Mouse (Mus musculus) neutrophil, adult 5-6 weeks (primary cell): ENCODE measurements around the gene Entpd1. TPM values are rescaled to one million over a fixed set of nuclear protein-coding genes. Genes with fewer than 3 reads are reported as not detected.

Source experiments
- ATAC-seq: fragments of 151-379, 151-347 bp; 2 replicates; pipeline ENCODE4 v1.8.0; 2017; ENCODE audit warnings: mild to moderate bottlenecking, moderate TSS enrichment; ENCODE audit not compliant: insufficient number of reproducible peaks, poor library complexity, low FRiP score, severe bottlenecking; ENCODE audit errors: extremely low read depth
- total RNA-seq: library from RNA; stranded (forward); fragments of 200-1000 nt; gene quantifications from 2 replicates; pipeline ENCODE4 v1.2.3, GENCODE M21; 2017

Gene Entpd1
- total RNA-seq, 1 experiment from 2014 or later = 274 TPM

DNA sequence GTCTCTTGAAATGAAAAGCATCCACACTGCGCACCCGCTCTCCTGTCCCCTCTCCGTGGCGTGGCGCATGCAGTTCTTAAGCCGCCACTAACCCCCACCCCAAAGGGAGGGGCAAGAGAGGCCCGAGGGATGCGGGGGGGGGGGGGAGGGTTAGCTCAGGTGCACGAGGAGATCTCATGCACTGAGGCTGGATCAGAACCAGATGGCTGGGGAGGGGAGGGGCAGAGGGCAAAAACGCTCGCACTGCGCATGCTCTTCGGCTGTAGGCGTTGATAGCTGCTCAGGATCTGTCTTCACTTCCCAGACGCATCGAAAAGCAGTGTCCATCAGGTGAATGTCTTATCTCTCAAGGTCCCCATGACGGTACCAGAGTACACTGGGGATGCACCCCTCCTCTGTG lies 136.4 kb downstream of the Entpd1 start, which contains the start of gene Cc2d2b:
Gene Cc2d2b, plus strand, starts transcription at position 195 of the 400 bp plus-strand sequence.
- no peak for ATAC-seq

DNA sequence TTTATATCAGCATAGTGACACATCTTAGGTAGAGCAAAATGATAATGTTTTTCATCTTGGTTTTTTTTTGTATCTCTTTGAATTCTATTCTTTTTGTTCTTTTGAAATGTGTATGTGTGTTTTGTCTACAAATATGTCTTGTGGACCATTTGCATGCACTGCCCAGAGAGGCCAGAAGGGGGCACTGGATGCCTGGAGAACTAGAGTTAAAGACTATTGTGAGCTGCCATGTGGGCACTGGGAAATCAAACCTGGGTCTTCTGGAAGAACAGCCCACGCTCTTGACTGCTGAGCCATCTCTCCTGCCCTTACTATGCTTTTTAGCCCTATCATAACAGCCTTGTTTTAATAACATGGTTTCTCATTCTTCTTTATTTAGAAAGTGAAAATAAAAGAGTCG lies 142.1 kb downstream of the Entpd1 start:
- ATAC-seq = peak; percentile 83

DNA sequence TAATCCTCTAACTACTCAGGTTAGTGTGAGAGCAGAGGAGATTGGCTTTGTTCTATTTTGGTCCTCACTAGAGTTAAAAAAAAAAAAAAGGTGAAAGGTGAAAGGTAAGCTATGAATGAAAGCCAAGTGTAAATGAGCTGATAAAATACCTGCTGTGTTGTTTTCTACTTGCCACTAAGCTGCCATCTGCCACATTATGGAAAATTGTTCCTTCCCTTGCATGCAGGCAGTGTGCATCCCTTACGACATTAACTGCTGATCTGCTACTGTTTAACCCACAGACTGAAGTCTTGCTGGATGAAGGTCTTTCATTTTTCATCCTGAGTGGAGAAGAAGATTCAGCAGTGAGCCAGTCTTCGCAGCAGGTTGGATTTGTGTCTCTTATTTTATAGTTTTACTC lies 147.9 kb downstream of the Entpd1 start:
- ATAC-seq = no peak

DNA sequence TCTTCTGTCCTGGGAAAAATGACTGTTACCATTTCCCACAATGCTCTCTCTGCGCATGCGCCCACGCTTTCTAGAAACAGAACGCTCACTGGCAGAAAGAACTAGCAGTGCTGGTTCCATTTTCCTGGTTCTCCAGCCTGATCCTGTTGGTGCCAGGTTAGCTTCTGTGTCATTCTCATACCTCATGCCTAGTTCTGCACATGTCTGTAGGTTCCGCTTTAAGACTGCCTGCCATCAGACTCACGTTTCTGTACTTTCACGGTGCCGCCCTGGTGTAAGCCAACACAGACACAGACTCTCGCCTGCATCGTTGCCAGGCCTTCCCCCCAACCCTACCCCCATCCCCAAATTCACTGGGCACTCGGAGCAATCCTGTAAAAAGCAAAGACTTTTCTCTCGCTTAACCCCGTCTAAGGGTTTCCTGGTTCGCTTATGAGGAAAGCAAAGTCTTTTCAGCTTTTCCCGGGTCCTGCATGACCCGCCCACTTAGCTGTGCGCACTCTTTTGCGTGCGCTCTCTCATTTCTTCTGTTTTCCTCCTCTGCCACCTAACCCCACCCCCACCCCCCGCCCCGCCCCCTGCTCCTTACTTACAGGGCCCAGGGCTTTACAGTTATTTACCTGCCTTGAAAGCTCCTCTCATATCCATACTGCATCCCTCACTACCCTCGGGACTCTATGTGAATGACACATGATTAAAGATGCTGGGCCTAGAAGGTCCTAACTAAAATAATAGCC lies 150.0 kb downstream of the Entpd1 start:
- no peak for ATAC-seq

DNA sequence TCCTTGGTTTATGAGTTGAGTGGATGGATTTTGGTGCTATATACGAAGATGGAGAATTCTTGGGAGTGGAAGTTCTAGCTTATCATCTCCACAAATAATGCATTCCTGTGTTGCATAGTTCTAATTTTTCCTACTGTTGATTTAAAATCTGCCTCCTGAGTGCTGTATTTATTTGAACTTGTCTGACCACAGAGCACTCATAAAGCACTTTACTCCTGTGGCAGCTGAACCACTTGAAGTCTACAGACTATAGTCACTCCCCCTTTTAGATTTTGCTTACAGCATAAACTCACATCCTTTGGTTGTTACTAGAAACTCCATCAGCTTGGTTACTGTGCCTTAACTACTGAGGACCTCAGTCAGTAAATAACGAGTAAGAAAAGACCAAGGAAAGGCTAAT lies 155.0 kb downstream of the Entpd1 start:
- no peak for ATAC-seq

DNA sequence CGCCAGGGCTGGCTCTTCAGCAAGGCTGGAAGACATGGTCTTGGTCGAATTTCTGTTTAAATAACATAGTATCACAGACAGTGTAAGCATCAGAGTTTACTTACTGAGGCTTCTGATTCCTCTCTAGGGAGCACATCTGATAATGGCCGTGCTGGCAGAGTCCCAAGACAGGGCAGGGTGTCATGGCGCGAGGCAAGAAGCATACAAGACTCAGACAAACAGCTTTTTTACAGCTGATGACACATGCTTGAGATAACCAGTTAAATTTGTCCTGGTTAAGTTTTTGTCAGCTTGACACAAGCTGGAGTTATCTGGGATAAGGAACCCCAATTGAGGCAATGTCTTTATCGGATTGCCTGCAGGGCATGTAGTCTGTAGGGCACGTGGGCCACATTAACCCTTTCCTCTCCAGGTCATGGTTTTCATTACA lies 157.2 kb downstream of the Entpd1 start:
- no peak for ATAC-seq

DNA sequence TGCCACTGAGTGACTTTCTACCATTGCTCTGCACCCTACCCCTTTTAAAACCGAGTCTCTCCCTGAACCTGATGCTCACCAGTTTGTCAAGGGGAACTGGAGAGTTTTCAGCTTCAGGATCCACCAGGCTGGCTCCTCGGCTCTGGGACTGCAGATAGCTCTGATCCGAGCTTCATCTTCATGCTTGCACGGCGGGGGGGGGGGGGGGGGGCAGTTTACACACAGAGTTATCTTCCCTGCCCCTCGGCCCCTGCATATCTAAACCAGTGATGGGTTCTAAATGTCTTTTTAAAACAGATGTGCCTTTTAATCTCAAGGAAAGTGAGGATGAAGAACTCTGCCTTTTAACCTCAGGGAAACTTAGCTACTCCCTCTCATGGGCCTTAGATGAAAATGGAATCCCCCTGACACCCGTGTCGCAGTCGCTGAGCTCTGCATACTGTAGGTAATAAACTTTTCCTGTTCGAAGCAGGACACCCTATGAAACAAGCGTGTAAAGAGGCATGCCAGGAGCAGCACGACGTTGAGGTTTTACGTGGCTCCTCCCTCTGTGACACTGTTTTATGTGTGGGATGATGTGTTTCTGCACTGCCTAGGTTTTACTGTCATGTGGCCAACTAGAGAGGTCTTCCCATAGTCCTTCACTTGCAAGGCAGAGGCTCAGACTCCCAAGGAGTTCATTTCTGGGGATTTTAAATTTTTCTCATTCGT lies 176.0 kb downstream of the Entpd1 start:
- ATAC-seq = no peak

DNA sequence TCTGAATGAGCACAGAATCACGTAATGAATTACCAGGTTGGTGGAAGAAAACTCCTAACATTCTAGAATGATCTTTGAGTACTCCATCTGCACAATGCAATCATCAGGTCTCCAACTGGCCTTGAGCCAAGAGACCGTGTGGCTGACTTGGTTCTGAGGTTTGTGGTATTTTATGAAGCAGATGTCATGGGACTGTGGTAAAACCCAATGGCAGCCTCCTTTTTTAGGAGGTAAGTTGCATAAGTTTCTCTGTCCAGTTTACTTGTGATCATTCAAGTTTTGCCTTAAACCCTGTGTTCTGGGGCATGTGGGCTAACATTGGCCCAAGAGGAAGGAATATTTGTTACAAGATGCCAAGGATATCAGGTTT lies 176.5 kb downstream of the Entpd1 start:
- ATAC-seq = no peak

Other genes with a start within 250 kb of the Entpd1 start
- gene Sorbs1, start 98.6 kb upstream of the Entpd1 start, total RNA-seq = 9.8 and 17.2 TPM in 2 replicates
- 8.3 and 10.8 TPM in 2 replicates for gene Aldh18a1, start 23.9 kb upstream of the Entpd1 start, total RNA-seq
- 6.2 and 7.0 TPM in 2 replicates for gene Tctn3, start 133 bp upstream of the Entpd1 start, total RNA-seq
- gene Cc2d2b, start 136.4 kb downstream of the Entpd1 start, total RNA-seq = 1.2 and 2.7 TPM in 2 replicates
- 16.5 and 18.3 TPM in 2 replicates for gene Ccnj, start 218.9 kb downstream of the Entpd1 start, total RNA-seq